Mouse (Mus musculus) spleen, postnatal 36 days (tissue): ENCODE results near the gene Olfr770.
"Not testable (repeated sequence)": the region's sequence is repeated elsewhere in the genome, so short reads cannot be mapped to it uniquely, and the experiment has no call there.

Source experiments
- DNase-seq, 2 experiments: peaks; one replicate each; pipeline ENCODE4 v3.0.0; 2022; ENCODE audit warnings: low spot score in 2 of 2, mixed read lengths in 1 of 2

Olfr770 gene

DNA sequence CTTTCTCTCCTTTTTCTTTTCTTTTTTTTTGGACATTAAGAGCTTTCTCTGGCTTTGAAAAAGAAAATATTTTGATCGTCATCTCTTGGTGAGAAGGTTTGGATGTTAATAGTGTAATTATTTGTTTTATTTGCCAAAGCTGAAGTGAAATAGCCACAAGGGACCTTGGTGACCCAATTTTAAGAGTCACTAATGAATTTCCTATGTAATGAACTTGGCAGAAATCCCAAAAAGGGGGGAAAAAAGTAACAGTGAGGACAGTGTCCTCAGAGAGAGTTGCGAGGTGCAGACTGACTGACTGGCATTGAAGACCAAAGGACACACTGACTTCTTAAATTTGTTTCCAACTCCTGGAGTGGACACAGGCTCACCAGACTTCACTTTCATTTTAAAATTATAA is at the start of gene Olfr770:
Olfr770 (minus strand) TSS at position 101 of the 400 bp plus-strand sequence.
- DNase-seq, result no peak

DNA sequence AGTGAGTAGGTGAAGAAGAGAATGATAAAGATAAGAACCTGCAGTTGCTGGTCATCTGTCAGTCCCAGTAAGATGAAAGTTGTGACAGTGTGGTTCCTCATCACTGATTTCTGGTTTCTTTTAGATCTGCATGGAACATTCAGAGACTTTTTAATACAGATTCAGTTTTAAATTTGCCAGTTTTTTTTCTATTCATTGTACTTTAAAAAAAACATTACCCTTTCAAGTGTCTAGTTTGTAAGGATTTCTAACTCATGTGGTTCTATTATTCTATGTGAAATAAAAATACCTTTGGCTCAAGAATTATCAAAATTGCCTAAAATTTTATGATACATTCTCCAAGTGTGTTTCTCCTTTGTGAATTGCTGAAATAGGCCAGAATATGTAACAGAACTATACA is 48.5 kb upstream of the Olfr770 start, which contains the start of gene Olfr773:
Olfr773 (minus strand) TSS at position 101 of the 400 bp plus-strand sequence.
- DNase-seq, result not testable (repeated sequence)

DNA sequence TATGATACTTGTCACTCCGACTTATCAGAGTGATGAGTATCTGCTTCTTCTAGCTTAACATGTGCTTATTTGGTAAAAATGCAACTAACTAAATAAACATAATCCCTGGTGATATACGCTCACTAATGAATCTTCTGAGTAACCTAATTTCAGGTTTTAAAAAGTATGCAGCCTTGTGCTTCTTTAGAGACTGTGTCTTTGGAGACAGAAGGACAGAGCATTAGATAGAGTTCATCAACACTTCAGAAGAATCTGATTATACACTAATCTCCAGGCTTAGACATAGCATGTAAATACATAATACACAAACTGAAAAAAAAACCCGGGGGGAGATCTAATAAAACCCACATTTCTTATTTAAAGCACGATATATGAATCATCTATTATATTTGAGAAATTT is 39.0 kb upstream of the Olfr770 start, which contains the start of gene Olfr772:
Olfr772 (minus strand) TSS at position 101 of the 400 bp plus-strand sequence.
- DNase-seq, result not testable (repeated sequence)

DNA sequence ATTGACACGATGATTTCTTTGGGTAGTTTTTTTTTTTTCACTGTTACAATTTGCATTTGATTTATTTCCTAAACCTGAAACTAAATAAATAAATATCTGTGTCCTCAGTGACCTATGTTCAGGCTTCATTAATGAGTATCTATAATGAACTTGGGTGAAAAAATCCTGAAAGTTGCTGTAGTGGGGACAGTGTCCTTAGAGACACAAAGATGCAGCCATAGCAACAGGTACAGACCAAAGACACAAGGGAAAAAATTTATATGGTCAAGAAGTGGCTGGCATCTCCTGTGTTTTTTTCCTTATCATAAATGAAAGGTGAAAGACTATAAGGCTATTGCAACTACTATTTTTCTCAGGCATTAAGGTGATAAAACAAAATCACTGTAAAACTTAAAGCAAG is 25.9 kb upstream of the Olfr770 start, which contains the start of gene Olfr771:
Olfr771 (minus strand) TSS at position 101 of the 400 bp plus-strand sequence.
- DNase-seq, result no peak

DNA sequence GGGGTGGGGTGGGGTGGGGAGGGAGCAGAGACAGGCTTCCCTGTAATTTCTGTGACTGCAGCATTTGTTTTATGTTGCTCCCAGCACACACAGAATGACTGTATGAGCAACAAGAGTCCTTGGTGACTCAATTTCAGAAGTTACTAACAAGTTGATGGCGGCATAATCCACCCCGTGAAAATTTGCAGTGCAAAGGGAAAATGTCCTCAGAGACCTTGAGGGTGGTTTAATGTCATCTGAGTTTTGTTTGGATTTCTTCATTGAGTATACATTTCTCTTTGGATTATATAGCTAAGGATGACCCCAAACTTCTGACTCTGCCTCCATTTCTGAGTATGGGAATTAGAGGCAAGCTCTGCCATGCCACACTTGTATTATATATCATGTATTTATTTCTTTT is 21.0 kb downstream of the Olfr770 start, which contains the start of gene Olfr769:
Olfr769 (minus strand) TSS at position 101 of the 400 bp plus-strand sequence.
- DNase-seq, result no peak

DNA sequence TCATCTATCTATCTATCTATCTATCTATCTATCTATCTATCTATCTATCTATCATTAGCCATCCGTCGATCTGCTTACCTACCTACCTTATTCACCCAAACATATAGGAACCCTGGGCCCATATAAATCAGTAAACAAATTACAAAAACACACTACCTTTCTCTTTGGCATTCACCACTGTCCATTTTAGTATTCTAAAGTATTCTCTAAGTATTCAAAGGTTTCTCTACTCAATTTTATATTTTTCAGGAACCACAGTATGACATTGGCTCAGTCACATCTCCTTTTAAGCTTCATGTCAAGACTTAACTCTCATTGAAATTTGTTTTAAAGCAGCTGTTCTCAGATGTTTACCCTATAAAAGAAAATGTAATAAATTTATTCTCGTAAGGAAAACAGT is 23.7 kb downstream of the Olfr770 start:
- no peak for DNase-seq

DNA sequence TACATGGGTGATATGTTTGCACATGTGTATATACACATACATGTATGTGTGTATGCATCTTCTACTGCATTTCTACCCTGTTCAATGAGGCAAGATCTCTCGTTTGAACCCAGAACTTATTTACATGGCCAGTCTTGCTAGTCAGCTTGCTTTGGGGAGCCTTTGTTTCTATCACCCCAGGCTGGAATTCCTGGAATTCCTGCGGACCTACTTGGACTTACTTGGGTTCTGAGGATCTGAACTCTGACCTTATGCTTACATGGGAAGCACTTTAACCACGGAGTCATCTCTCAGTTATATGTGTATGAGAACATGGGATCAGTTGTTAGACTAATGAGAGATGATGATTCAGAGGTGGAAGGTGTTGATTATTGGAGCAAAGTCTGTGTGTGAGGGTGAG is 37.6 kb downstream of the Olfr770 start:
- DNase-seq, result no peak

DNA sequence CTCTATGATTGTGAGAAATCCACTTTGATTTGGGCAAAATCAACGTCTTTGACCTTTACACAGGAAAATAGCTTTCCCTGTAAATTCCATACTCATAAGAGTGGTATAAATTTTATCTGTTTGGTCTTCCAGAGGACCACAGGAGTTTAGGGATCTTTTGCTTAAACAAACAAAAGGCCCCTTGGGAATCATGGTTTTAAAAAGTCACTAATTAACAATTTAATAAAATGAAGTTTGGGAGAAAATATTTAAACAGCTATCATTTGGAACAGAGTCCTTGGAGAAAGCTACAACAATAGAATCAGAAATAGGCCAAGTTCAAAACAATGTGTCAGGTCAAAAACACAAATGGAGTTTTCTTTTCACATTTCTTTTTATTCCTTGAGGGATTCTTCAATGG is 39.5 kb downstream of the Olfr770 start, which contains the start of gene Olfr768:
Olfr768 (minus strand) TSS at position 101 of the 400 bp plus-strand sequence.
- DNase-seq, result no peak

DNA sequence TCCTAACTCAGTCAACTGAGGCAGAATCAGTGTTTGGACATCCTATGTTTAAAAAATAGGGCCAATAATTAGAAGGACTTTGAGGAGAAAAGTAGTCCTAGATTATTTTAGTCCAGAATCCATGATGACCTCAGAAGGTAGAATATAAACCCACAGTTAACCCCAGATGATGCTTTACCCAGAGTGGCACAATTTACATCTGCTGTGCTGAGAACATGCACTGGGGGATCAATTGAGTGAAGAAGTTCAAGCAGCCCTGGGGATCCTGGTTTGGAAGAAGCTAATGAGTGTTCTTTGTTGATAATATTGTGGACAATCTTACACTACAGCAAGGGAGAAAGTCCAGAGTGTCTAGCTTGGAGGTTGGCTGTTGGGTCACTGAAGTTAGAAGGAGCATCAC is 56.0 kb downstream of the Olfr770 start, which contains the start of gene Olfr767:
Olfr767 (minus strand) TSS at position 101 of the 400 bp plus-strand sequence.
- DNase-seq, result not testable (repeated sequence)
